Mouse (Mus musculus): ENCODE measurements around the gene Tesmin. TPM values are rescaled to one million over a fixed set of nuclear protein-coding genes. Genes with fewer than 3 reads are reported as not detected.

Gene Tesmin
- polyA plus RNA-seq, 1 experiment, result not detected

- 12% methylated on average over 6 of the region's 6 CpGs for WGBS
- TF ChIP-seq CTCF (IDR thresholded peaks at IDR 0.05; ENCODE audit: control insufficient read depth, insufficient read depth, low read length) (no peak), POLR2A (IDR thresholded peaks at IDR 0.05; ENCODE audit: borderline replicate concordance, control insufficient read depth, low read depth, low read length) (no peak)
- Histone ChIP-seq H3K27ac (ENCODE audit: control insufficient read depth, insufficient read depth, low read depth, low read length, poor library complexity) (no peak overlapping the region), H3K4me1 (ENCODE audit: control insufficient read depth, insufficient read depth, low read length) (no peaks in the 10 kb centered on the region), H3K4me3 (replicated peaks; ENCODE audit: control insufficient read depth, low read depth, low read length) (no peak overlapping the region)
Observed at GRCm38 (mm10) chr19:3451649-3452048, 63.0 kb downstream of the Tesmin start.

Other genes starting within 250 kb of the Tesmin start
- gene Mrpl21, start 106.0 kb upstream of the Tesmin start, polyA plus RNA-seq (2011; ENCODE audit: insufficient read depth, insufficient read length, low replicate concordance, missing spikeins), result 33.0 and 39.3 TPM in 2 replicates
- 1.8 and 5.5 TPM in 2 replicates for gene Ighmbp2, start 105.8 kb upstream of the Tesmin start, polyA plus RNA-seq (2011; ENCODE audit: insufficient read depth, insufficient read length, low replicate concordance, missing spikeins)
- 11.5 and 27.9 TPM in 2 replicates for gene Cpt1a, start 66.5 kb upstream of the Tesmin start, polyA plus RNA-seq (2011; ENCODE audit: insufficient read depth, insufficient read length, low replicate concordance, missing spikeins)
- not detected in 2 replicates for gene Gal, start 25.7 kb downstream of the Tesmin start, polyA plus RNA-seq (2011; ENCODE audit: insufficient read depth, insufficient read length, low replicate concordance, missing spikeins)
- 31.2 and 34.6 TPM in 2 replicates for gene Ppp6r3, start 186.9 kb downstream of the Tesmin start, polyA plus RNA-seq (2011; ENCODE audit: insufficient read depth, insufficient read length, low replicate concordance, missing spikeins)

All from bone marrow, adult 2 months (tissue).